Mouse (Mus musculus) cerebellum, postnatal 14 days (tissue): ENCODE results near the gene Als2.
A peak's percentile ranks its signal among the peaks of the same experiment; 100 is the strongest.

Experiments used
- DNase-seq, 2 experiments: peaks; one replicate each; pipeline ENCODE4 v3.0.0; 2021; ENCODE audit warnings: mixed read lengths in 2 of 2

Als2 gene

DNA sequence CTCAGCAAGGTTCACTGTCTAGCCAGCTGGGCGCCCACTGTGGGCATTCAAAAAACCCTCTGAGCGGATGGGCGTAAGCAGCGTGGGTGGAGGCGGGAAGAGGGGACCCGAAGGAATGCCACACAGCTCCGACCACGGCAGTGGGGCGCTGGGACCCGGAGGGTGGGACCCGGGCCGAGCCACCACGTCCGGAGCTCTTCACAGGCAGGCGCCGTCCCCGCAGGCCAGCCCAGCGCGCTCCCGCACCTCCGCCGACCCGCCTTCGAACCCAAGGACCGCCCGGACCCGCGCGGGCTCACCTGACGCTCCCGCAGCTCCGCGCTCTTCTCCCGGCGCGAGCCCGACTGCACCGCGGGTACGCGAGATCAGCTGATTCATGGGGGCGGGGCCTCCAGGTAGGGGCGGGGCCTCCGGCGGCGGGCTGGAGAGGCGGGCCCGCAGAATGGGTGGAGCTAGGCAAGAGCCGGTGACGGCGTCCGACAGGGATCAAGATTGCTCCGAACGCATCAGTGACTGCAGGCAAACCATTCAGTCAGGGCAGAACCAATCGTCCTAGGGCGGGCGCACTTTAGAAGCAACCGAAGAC, at the start of gene Als2:
Gene Als2, minus strand, starts transcription at position 376 of the 586 bp plus-strand sequence.
- DNase-seq, result peak; percentile 100

DNA sequence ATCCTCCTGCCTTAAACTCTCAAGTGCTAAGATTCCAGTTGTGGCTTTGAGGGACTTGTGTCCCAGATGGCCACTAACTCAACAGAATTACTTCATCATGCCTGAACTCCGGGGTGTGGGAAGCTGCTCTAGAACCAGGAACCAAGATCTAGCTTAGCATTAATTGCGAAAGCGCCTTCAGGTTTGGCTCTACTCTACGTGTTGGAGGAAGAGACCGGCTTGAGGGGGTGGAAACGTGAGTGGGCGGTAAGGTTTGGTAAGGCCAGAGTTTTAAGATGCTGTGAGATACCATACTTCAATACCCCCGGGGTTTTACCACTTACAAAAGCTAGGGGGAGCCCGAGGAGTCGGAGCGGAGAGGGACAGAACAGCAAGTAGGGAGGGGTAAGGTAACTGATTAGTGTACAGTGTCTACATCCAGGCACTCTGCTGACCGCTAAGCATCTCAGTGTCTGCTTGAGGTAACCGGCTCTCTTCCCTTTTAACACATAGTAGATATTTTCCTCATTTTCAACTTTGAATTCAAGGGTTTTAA, 49.4 kb upstream of the Als2 start:
- DNase-seq, result no peak

DNA sequence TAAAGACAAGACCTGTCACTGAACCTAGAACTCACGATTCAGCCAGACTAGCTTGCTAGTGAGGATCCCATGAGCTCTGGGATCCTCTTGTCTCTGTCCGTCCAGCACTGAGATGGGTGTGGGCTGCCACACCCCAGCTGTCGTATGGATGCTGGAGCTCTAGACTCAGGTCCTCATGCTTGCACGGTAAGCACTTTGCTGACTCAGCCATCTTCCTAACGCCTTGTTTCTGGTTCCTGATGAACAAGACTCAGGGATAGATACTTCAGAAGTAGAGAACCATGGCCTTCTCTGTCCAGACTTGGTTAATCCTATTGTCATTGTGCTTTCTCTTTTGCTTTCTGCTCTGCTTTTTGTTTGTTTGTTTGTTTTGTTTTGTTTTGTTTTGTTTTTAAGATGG, 48.8 kb upstream of the Als2 start:
- DNase-seq, result no peak

DNA sequence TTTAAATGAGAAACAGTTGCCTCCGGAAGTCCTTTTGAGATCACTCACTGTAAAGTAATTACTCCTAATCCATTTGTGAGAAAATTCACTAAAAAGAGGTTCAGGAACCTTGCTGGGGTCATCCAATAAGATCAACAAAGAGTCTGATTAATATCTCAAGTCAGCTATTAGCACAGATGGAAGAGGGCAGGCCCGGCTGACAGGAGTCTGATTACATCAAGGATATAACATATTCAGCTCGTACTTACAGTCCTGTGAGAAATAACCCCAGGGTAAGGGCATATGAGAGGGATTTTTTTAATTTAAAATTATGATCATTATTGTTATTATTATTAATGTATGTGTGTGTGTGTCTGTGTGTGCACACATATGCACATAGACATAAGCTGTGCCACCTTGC, 35.2 kb upstream of the Als2 start:
- no peak for DNase-seq

DNA sequence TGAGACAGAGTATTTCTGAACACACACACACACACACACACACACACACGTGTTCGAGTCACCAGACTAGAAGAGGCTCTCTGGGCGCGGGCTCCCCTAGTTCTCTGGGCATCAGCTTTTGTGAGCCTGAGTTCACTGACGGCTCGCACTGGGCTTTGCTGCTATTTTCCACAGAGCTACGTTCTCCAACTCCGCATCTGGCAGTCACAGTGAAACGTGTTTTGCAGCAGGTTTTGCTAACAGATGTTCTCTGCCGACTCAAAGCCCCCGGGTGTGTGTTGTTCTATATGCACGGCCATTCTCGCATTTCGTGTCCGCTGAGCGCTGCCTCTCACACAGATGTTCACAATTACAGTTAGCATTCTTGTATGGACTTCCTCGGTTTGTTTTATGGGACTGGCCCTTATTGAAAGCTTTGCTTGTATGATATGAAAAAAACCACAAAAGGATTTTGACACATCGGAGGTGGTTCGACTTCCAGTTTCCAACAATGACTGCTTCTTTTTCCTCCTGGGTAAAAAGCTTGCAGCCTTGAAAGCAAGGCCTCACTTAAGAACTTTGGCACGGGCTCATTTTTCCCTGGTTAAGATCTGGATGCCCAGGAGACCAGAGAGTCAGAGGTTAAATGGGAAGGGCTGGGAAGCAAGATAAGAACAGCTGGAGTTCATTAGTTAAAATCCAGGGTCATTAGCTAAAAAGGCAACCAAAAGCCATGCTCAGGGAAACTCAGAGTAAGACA, 33.1 kb upstream of the Als2 start:
- DNase-seq, result no peak

DNA sequence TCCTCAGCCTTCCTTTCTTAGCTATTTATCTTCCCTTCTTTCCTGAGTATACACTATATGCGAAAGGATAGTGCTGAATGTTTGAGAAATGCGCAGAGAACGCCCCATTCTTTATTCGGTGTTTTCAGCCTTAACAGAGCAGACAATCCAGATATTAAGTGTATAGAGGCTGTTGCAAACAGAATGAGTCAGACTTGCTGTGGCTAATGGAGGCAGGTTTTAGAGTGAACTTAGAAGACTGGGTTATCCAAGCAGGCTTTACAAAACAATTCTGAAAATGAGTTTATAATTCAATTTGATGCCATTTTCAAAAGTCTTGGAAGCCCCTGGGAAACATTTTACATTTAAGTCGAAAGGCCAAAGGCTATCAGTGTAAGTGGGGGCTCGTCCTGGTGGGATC, 32.4 kb upstream of the Als2 start:
- DNase-seq, result no peak

DNA sequence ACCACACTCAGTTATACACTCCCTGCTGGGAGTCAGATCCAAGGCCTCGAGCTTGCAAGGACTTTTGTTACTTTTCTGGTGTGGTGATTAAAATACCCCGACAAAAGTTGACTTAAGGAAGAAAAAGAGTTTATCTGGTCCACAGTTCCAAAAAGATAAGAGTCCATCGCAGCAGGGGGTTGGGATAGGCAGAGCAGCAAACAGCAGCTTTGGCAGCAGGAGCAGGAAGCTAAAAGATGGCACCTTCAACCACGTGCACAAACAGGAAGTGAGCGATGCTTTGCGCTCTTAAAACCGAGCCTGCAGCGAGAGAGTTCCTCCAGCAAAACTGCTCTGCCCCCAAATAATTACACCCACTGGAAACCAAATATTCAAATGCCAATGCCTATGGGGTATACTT, 31.9 kb upstream of the Als2 start:
- no peak for DNase-seq

DNA sequence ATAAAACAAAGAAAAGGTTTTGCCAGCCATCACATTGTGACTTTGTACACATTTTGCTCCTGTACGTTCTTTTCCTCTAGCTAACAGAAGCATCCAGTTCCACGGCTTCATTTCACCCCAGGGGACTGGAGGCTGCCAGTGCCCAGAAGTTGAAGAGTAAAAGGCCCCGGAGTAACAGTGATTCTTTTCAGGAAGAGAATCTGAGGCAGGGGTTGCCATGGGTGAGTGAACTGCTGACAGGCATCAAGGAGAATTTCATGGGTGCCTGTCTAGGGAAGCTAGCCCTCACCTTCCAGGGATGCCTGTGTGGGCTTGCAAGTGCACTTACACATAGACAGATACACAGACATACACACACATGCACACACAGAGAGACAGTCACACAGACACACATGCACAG, 20.7 kb upstream of the Als2 start:
- no peak for DNase-seq

DNA sequence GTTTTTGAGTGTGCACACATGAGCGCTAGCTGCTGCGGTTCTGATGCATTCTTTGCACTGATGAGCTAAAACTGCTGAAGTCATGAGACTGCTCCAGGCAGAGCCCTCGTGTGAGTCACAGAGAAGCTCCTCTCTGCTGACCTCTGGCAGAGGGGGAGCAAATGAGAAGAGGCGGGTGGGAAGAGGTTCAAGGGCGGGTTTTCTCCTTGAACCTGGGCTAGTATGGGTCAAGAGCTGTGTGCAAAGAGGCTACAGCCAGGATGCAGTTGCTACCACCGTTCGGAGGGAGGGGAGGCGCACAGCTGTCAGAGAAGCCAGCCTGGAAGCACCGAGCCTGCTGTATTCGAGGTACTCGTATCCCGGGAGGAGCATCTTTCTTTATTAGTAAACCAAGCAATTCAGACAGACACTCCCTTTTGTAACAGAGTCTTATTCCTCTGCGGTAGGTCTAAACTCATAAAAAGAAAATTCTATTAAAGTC, 19.8 kb upstream of the Als2 start, which contains the start of gene Cdk15:
Gene Cdk15, plus strand, starts transcription at position 156 of the 481 bp plus-strand sequence.
- DNase-seq, result no peak

DNA sequence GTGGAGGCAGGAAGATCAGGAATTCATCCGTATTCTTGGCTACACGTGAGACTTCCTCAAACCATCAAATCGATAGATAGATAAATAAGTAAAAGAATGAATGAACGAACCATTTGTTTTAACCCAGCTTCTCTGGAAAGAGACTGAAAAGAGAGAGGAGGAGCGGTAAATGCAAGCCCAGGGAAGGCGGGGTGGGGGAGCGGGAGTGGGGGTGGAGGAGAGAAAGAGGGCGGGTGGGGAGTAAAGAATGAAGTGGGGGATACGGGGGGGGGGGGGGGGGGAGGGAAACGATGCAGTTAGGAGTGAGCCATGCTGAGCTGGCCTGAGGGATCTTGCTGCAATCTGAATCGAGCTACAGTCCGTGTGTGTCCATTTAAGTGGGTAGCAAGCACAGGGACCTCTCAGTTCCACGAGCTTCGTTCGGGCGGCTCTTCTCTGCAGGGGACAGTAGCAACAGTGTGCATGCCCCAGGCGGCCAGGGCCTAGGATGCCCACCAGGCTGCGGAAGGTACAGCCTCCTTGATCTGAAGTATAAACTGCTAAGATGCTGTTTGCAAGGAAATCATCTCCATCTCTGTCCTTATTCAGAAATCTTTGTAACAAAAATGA, 16.4 kb upstream of the Als2 start:
- peak; percentile 51 to 57 for DNase-seq

DNA sequence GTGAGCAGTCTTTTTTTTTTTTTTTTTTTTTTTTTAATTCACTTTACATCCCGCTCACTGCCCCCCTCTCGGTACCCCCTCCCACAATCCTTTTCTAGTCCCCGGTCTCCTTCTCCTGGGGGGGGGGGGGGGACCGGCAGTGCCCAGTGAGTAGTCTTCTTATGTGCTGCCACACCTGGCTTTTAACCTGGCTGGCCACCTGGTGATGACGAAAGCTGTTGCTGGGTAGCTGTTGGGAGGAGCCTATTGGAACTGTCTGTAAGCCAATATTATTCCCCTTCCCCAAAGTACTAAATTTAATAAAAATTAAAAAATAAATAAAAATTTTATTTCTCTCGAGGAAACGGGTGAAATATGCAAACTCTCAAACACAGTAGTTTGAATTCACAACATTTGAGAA, 15.7 kb upstream of the Als2 start:
- DNase-seq, result peak; percentile 79

DNA sequence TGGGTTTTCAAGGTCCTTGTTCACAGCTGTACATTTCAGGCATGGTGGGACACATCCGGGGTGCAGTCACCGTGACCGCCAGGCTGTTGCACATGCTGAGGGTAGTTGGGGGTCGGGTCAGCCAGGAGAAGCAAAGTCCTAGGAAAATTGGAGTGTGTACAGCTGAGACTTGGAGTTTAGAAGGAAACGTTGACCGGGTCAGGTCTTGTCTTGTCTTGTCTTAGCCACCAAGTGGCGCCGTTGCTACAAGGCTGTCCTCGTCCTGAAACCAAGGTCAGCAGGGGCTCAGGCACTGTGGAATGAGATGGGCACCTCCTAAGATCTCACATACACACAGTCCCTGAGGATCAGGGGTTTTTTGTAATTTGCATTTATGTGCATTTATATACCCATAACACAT, 10.6 kb upstream of the Als2 start:
- DNase-seq, result peak; percentile 84 to 86

DNA sequence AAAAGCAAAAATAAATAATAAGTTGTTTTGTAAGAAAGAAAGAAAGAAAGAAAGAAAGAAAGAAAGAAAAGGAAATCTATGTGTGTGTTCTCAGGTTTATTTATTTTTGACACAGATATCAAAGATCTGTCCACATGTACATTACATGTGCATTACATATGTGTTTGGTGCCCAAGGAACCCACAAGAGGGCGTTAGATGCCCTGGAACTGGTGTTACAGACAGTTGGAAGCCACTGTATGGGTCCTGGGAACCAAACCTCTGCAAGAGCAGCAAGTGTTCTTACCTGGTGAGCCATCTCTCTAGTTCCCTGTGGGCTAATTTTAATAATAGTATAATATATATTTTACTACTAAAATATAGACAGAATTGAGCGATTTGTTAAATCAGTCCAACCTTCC, 6.7 kb upstream of the Als2 start:
- no peak for DNase-seq

DNA sequence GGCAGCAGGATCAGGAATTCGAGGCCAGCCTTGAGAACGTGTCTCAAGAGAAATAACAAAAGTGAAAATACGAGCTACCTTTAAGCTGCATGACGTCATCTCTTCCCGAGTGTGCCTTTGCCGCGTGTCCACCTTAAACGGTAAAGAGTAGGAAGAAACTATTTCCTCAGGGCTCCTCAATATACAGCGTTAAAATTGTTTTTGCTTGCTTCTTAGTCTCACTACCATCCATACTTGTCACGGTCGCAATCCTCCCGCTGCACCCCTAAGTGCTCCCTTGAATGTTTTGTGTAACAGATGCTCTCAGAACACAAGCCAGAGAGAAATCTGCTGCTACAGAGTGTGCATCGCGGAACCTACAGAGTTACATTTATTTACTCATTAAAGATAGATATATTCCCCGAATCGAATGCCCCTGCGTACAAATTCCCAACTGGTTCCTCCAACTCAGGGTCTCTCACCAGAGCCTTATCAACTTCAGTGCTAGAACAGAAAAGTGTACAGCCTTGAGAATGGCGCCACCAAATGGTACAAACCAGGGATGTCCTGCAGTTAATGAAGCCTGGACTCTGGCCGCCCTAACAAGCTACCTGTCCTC, 682 bp upstream of the Als2 start:
- peak; percentile 86 to 88 for DNase-seq

DNA sequence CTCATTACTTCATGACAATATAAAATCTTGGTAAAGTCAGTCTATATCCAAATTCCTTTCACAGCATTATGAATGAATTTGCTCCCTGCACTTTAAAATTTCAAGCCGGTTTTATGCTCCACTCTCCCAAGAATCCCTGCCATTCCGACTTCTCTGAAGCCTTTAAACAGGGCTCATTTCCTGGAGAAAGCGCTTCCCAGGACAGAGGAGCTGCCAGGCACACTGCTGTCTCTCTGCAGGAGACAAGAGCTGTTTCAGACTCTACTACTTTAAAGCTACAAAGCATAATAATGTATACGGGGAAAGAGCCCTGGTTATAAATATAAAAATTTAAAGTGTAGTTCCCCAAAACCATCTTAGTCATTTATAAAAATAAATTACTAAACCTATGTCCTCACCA, 7.8 kb downstream of the Als2 start:
- peak; percentile 58 to 79 for DNase-seq

DNA sequence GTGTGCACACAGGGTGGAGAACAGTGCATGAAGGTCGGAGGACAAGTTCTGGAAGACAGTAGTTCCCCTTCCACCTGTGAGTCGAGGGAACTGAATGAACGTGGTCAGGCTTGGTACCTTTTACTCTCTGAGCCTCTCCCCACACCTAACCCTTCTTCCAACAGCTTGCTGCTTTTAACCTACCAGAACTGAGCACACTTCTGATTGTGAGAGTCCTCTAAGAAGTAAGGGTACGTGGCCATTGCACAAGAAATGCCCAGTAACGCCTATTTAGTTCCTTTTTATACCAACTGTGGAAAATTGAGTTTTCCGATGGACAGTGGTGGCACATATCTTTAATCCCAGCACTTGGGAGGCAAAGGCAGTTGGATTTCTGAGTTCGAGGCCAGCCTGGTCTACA, 8.5 kb downstream of the Als2 start:
- DNase-seq, result no peak

DNA sequence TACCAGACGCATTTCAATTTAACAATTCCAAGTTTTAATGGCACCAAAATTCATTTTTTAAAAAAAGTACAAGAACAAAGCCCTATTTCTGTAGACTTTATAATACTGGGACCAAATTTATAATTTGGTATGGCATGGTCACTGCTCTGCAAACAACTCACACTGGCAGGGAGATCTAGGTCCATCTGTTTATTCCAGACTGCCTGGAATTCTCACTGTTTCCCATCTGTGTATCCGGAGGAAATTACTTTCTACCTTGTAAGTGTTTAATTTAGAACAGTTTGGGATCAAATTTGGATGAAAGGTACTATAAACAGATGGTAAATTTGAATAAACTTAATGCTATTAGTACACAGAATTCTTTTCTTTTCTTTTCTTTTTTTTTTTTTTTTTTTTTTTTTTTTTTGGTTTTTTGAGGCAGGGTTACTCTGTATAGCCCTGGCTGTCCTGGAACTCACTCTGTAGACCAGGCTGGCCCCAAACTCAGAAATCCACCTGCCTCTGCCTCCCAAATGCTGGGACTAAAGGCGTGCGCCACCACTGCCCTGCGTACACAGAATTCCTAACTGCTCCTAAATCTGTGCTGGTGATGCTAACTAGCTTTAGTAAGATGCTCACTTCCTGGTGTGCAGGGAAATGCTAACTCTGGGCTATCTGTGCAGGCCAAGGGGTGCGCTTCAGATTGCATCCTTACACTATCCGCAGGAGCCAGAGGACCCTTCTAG, 14.8 kb downstream of the Als2 start:
- peak; percentile 40 to 74 for DNase-seq

DNA sequence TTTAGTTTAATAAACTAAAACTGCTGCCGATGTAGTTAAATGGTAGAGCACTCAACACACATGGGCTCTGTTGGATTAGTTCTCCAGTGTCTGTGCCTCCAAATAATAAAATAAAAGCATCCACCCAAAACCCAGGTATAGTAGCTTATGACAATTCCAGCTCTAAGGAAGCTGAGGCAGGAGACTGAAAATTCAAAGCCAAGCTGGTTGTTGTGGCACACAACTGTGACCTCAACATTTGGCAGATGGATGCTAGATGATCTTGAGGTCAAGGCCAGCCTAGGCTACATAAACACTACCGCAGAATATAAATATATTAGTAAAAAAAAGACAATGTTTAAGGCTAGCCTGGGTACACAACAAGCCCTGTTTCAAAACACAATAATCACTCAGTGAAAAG, 15.4 kb downstream of the Als2 start:
- no peak for DNase-seq

DNA sequence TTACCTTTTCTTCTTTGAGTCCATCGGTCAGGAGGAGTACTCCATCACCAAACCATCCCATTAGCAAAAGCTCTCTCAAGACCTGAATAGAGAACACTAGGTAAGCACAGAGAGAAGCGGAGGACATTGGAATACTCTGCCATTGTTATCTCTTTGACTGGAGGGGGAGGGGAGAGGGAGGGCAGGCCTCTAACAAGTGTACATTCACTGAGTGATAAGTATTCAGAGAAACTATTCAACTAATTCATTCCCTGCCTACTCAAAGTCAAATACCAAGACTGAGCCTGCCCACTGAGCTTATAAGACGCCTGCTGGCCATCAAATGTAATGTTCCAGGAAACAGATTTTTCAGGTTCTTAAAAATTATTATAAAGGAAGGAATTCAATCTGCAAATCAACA, 16.7 kb downstream of the Als2 start:
- DNase-seq, result no peak

DNA sequence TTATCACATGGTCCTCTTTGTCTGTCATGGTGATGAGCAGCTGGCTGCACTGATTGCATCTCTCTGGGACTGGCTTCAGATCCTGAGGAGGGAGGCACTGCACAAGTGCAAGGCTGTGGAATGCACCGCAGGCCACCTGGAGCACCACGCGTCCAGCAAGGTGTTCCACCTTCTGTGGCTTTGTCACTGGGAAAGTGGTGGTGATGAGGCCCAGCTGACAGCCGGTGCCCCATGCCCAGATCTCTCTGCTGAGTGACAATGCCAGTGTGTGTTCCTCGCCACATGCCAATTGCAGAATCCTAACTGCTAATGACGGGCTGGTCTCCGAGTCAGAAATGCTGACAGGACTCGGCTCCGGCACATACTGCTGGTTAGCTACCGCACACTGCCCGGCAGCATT, 21.6 kb downstream of the Als2 start:
- peak; percentile 82 to 85 for DNase-seq

DNA sequence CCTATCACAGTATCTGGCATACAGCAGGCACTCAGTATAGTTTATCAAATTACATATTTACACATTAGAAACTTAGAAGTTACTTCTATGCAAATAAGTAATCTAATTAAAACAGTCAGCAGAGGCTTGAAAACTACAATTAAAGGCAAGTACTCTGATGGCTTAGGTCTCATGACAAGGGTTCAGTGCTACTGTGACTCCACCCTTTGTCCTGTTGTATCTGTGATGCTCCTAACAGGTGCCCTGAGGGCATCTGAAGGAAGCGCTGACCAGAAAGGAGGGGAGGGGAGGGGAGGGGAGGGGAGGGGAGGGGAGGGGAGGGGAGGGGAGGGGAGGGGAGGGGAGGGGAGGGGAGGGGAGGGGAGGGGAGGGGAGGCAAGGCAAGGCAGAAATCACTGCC, 24.1 kb downstream of the Als2 start:
- no peak for DNase-seq

DNA sequence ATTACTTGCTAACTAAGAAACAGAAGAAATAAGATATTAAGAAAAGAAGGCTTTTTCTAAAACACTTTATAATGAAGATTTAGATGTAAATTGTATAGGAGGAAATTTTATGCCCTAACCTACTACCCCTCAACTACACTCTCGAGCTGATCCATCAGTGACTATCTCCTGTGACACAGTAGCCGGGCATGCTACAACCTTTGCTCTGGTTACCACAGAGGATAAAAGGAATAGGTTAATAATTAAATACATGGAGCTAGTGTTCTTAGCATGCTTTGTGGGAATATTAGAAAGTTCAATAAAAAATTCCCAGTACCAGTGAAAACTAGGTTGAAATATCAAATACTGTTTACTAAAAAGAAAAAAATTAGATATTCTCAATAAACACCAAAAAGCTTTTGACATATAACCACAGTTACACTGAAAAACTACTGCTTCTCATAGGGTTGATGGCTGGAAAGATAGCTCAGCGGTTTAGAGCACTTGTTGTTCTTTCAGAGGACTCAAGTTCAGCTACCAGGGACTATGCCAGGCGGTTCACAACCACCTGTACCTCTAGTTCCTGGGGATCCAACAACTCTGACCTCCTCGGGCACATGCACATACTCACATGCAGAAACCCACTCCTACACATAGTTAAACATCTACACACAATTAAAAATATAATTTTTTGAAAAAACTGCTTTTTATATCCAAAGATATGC, 24.8 kb downstream of the Als2 start:
- no peak for DNase-seq
